Mouse (Mus musculus) midbrain, embryonic 12.5 days (tissue): ENCODE measurements around the gene Sall4. TPM values are rescaled to one million over a fixed set of nuclear protein-coding genes. Genes with fewer than 3 reads are reported as not detected.
"Not testable (repeated sequence)": the region's sequence is repeated elsewhere in the genome, so short reads cannot be mapped to it uniquely, and the experiment has no call there.

Experiments
- ATAC-seq: fragments of 200-750 bp; cut with Nextera tagmentation; 2 replicates; pipeline ENCODE4 v1.8.0; 2017; ENCODE audit warnings: low read depth, moderate TSS enrichment, moderate library complexity; ENCODE audit not compliant: low FRiP score
- H3K27ac ChIP-seq: fragments of 300-500 bp; sonication (generic); replicated peaks from 2 replicates; pipeline ENCODE4 v1.5.1; 2016; ENCODE audit warnings: mild to moderate bottlenecking
- H3K27me3 ChIP-seq: fragments of 300-500 bp; sonication (generic); 2 replicates; pipeline ENCODE4 v1.6.1; 2016; ENCODE audit warnings: mild to moderate bottlenecking
- H3K36me3 ChIP-seq: fragments of 300-500 bp; sonication (generic); 2 replicates; pipeline ENCODE4 v1.6.1; 2016
- H3K4me1 ChIP-seq: fragments of 300-500 bp; sonication (generic); 2 replicates; pipeline ENCODE4 v1.6.1; 2016
- H3K4me2 ChIP-seq: fragments of 300-500 bp; sonication (generic); replicated peaks from 2 replicates; pipeline ENCODE4 v1.6.1; 2016; ENCODE audit warnings: mild to moderate bottlenecking, moderate library complexity
- H3K4me3 ChIP-seq: fragments of 300-500 bp; sonication (generic); 2 replicates; pipeline ENCODE4 v1.5.1; 2016; ENCODE audit warnings: mild to moderate bottlenecking
- H3K9ac ChIP-seq: fragments of 300-500 bp; sonication (generic); replicated peaks from 2 replicates; pipeline ENCODE4 v1.6.1; 2016; ENCODE audit warnings: mild to moderate bottlenecking, moderate library complexity
- H3K9me3 ChIP-seq: fragments of 300-500 bp; sonication (generic); 2 replicates; pipeline ENCODE4 v1.6.1; 2016; ENCODE audit warnings: mild to moderate bottlenecking
- WGBS: fragments of 180-500 bp; shearing (Covaris S2); methylation state at CpG from one replicate; pipeline ENCODE4 v1.1.7; 2016; 5-methylcytosine and 5-hydroxymethylcytosine counted together
- polyA plus RNA-seq: library from polyadenylated mRNA; unstranded; fragments of >200 nt; fragmentation: Nextera tagmentation; extraction: Ambion mirVana; gene quantifications from 2 replicates; pipeline ENCODE4 v1.2.1, GENCODE M21; 2016

The Sall4 gene
- polyA plus RNA-seq, 1 experiment from 2014 or later = 17.4 TPM

- Histone ChIP-seq H3K27ac (no peak overlapping the region), H3K9me3 (no peaks in the 10 kb centered on the region), H3K4me1 (peaks cover 16% of the 10 kb centered on the region), H3K9ac (no peak overlapping the region), H3K4me3 (no peak overlapping the region), H3K36me3 (no peaks in the 10 kb centered on the region), H3K27me3 (no peaks in the 10 kb centered on the region), H3K4me2 (no peak overlapping the region)
- ATAC-seq = no peak
- 77% methylated on average over 3 of the region's 3 CpGs for WGBS
Observed at GRCm38 (mm10) chr2:168776238-168776637, 8.5 kb upstream of the Sall4 start.

- H3K27me3 ChIP-seq = peaks cover 22% of the 10 kb centered on the region
- no peak for ATAC-seq
- no peaks in the 10 kb centered on the region for H3K36me3 ChIP-seq
- no peak overlapping the region for H3K27ac ChIP-seq
- peaks cover 37% of the 10 kb centered on the region for H3K4me1 ChIP-seq
- WGBS = 27% methylated on average over 8 of the region's 8 CpGs
- H3K9ac ChIP-seq = no peak overlapping the region
- no peak overlapping the region for H3K4me2 ChIP-seq
- H3K4me3 ChIP-seq = no peak overlapping the region
- H3K9me3 ChIP-seq = no peaks in the 10 kb centered on the region
Observed at GRCm38 (mm10) chr2:168769259-168769658, 1.5 kb upstream of the Sall4 start.

GRCm38 (mm10) chr2:168766538-168767361 is 993 bp downstream of the Sall4 start:
- Histone ChIP-seq H3K27ac (peak overlapping the region; percentile 85), H3K4me1 (peaks cover 60% of the 10 kb centered on the region), H3K27me3 (peaks cover 22% of the 10 kb centered on the region), H3K36me3 (no peaks in the 10 kb centered on the region), H3K9ac (peak overlapping the region; percentile 89), H3K4me2 (peak overlapping the region; percentile 91), H3K4me3 (peak overlapping the region; percentile 81), H3K9me3 (no peaks in the 10 kb centered on the region)
- peak; percentile 87 for ATAC-seq
- under 1% methylated on average over 45 of the region's 52 CpGs for WGBS

- Histone ChIP-seq H3K9me3 (no peaks in the 10 kb centered on the region), H3K27ac (peak overlapping the region; percentile 85), H3K9ac (peak overlapping the region; percentile 89), H3K4me1 (peaks cover 65% of the 10 kb centered on the region), H3K4me3 (peak overlapping the region; percentile 81), H3K4me2 (peak overlapping the region; percentile 91), H3K27me3 (peaks cover 22% of the 10 kb centered on the region), H3K36me3 (no peaks in the 10 kb centered on the region)
- WGBS = under 1% methylated on average over 63 of the region's 65 CpGs
- ATAC-seq = 0 out of 2 replicates have a peak, but pooled peaks have one; percentile 16
Observed at GRCm38 (mm10) chr2:168765696-168766537, 1.8 kb downstream of the Sall4 start.

GRCm38 (mm10) chr2:168765065-168765681 is 2.6 kb downstream of the Sall4 start:
- Histone ChIP-seq H3K9me3 (no peaks in the 10 kb centered on the region), H3K4me2 (peak overlapping the region; percentile 91), H3K4me1 (peaks cover 65% of the 10 kb centered on the region), H3K27me3 (peaks cover 22% of the 10 kb centered on the region), H3K9ac (peak overlapping the region; percentile 89), H3K27ac (peak overlapping the region; percentile 85), H3K36me3 (no peaks in the 10 kb centered on the region), H3K4me3 (peak overlapping the region; percentile 81)
- peak; percentile 55 for ATAC-seq
- WGBS = under 1% methylated on average over 32 of the region's 32 CpGs

- WGBS = 3% methylated on average over 9 of the region's 9 CpGs
- Histone ChIP-seq H3K9me3 (no peaks in the 10 kb centered on the region), H3K36me3 (no peaks in the 10 kb centered on the region), H3K4me1 (peaks cover 65% of the 10 kb centered on the region), H3K9ac (peak overlapping the region; percentile 44), H3K27me3 (peaks cover 17% of the 10 kb centered on the region), H3K27ac (peak overlapping the region; percentile 85), H3K4me2 (peak overlapping the region; percentile 91), H3K4me3 (peak overlapping the region; percentile 81)
- no peak for ATAC-seq
Observed at GRCm38 (mm10) chr2:168764460-168764867, 3.3 kb downstream of the Sall4 start.

- H3K4me3 ChIP-seq = peak overlapping the region; percentile 81
- peak overlapping the region; percentile 91 for H3K4me2 ChIP-seq
- H3K27me3 ChIP-seq = peaks cover 12% of the 10 kb centered on the region
- H3K36me3 ChIP-seq = no peaks in the 10 kb centered on the region
- 1% methylated on average over 7 of the region's 7 CpGs for WGBS
- no peaks in the 10 kb centered on the region for H3K9me3 ChIP-seq
- no peak for ATAC-seq
- peak overlapping the region; percentile 44 for H3K9ac ChIP-seq
- no peak overlapping the region for H3K27ac ChIP-seq
- peaks cover 63% of the 10 kb centered on the region for H3K4me1 ChIP-seq
Observed at GRCm38 (mm10) chr2:168763785-168764184, 4.0 kb downstream of the Sall4 start.

- Histone ChIP-seq H3K4me1 (peaks cover 57% of the 10 kb centered on the region), H3K36me3 (no peaks in the 10 kb centered on the region), H3K4me3 (peak overlapping the region; percentile 81), H3K27ac (peak overlapping the region; percentile 71), H3K9me3 (no peaks in the 10 kb centered on the region), H3K27me3 (no peaks in the 10 kb centered on the region), H3K4me2 (peak overlapping the region; percentile 91), H3K9ac (peak overlapping the region; percentile 49)
- under 1% methylated on average over 12 of the region's 12 CpGs for WGBS
- ATAC-seq = no peak
Observed at GRCm38 (mm10) chr2:168762411-168762815, 5.3 kb downstream of the Sall4 start.

GRCm38 (mm10) chr2:168761954-168762353 is 5.8 kb downstream of the Sall4 start:
- ATAC-seq = no peak
- peak overlapping the region; percentile 71 for H3K27ac ChIP-seq
- H3K4me3 ChIP-seq = peak overlapping the region; percentile 81
- peak overlapping the region; percentile 49 for H3K9ac ChIP-seq
- peaks cover 56% of the 10 kb centered on the region for H3K4me1 ChIP-seq
- H3K9me3 ChIP-seq = no peaks in the 10 kb centered on the region
- 5% methylated on average over 4 of the region's 4 CpGs for WGBS
- no peaks in the 10 kb centered on the region for H3K27me3 ChIP-seq
- peak overlapping the region; percentile 91 for H3K4me2 ChIP-seq
- no peaks in the 10 kb centered on the region for H3K36me3 ChIP-seq

GRCm38 (mm10) chr2:168761141-168761540 is 6.6 kb downstream of the Sall4 start:
- Histone ChIP-seq H3K27me3 (no peaks in the 10 kb centered on the region), H3K36me3 (peaks cover 6% of the 10 kb centered on the region), H3K9me3 (no peaks in the 10 kb centered on the region), H3K27ac (no peak overlapping the region), H3K4me2 (no peak overlapping the region), H3K9ac (no peak overlapping the region), H3K4me3 (no peak overlapping the region), H3K4me1 (peaks cover 47% of the 10 kb centered on the region)
- no peak for ATAC-seq
- 82% methylated on average over 9 of the region's 9 CpGs for WGBS

GRCm38 (mm10) chr2:168744406-168744805 is 23.3 kb downstream of the Sall4 start:
- ATAC-seq, H3K9me3 ChIP-seq, H3K4me1 ChIP-seq, H3K27ac ChIP-seq, H3K9ac ChIP-seq, H3K27me3 ChIP-seq, H3K4me3 ChIP-seq, H3K4me2 ChIP-seq: not testable (repeated sequence)
- peaks cover 18% of the 10 kb centered on the region for H3K36me3 ChIP-seq
- 90% methylated on average over 10 of the region's 10 CpGs for WGBS
